Mouse (Mus musculus): ENCODE data around the gene Dbp. TPM values are rescaled to one million over a fixed set of nuclear protein-coding genes. Genes with fewer than 3 reads are reported as not detected.

Dbp gene
- total and polyA plus RNA-seq, 3 experiments: 7.9 to 11.0 (median 10.4) TPM

- Histone ChIP-seq H3K4me2 (ENCODE audit: insufficient read depth, low read depth, poor library complexity, severe bottlenecking) (no peak overlapping the region), H3K27me3 (replicated peaks) (peaks cover 8% of the 10 kb centered on the region), H3K36me3 (replicated peaks in 1 of 2; ENCODE audit: control insufficient read depth in 1 of 2, insufficient read depth in 1 of 2, low read length in 1 of 2) (no peaks in the 10 kb centered on the region), H3K79me2 (replicated peaks; ENCODE audit: control insufficient read depth, extremely low read depth, insufficient read depth, poor library complexity, severe bottlenecking) (no peaks in the 10 kb centered on the region), H3K9ac (ENCODE audit: insufficient read depth, low read depth) (no peak overlapping the region), H3K9me3 (replicated peaks; ENCODE audit: low read length) (no peaks in the 10 kb centered on the region), H3K4me3 (replicated peaks in 1 of 3; ENCODE audit: low read depth in 2 of 3, low read length in 2 of 3, poor library complexity in 1 of 3) (no peak overlapping the region), H3K4me1 (ENCODE audit: control insufficient read depth in 1 of 2, insufficient read depth in 2 of 2) (peaks cover 5 to 12% of the 10 kb centered on the region in 2 experiments), H3K27ac (ENCODE audit: insufficient read depth, low read depth) (no peak overlapping the region)
- DNase-seq (ENCODE audit: extremely low read depth): no peak
- TF ChIP-seq JUND (conservative IDR thresholded peaks at IDR 0.05; ENCODE audit: low read depth, low read length) (no peak), SIN3A (IDR thresholded peaks at IDR 0.05; ENCODE audit: low read length) (no peak), TBP (conservative IDR thresholded peaks at IDR 0.05; ENCODE audit: low read depth, low read length) (no peak), TCF12 (IDR thresholded peaks at IDR 0.05; ENCODE audit: low read depth, low read length) (no peak), GABPA (IDR thresholded peaks at IDR 0.05; ENCODE audit: insufficient replicate concordance, low read depth, low read length) (no peak), RCOR1 (conservative IDR thresholded peaks at IDR 0.05; ENCODE audit: low read depth, low read length) (no peak), UBTF (IDR thresholded peaks at IDR 0.05; ENCODE audit: low read depth, low read length) (no peak), CHD2 (IDR thresholded peaks at IDR 0.05; ENCODE audit: low read length) (no peak), POLR2A (IDR thresholded peaks at IDR 0.05; ENCODE audit: low read depth, low read length) (no peak), POLR2AphosphoS2 (IDR thresholded peaks at IDR 0.05; ENCODE audit: low read depth, low read length) (no peak), MXI1 (IDR thresholded peaks at IDR 0.05; ENCODE audit: low read depth, low read length) (no peak), ETS1 (conservative IDR thresholded peaks at IDR 0.05; ENCODE audit: low read depth, low read length) (no peak), CHD1 (IDR thresholded peaks at IDR 0.05; ENCODE audit: low read depth, low read length) (no peak), ZC3H11A (IDR thresholded peaks at IDR 0.05; ENCODE audit: low read depth, low read length) (no peak), ELF1 (IDR thresholded peaks at IDR 0.05; ENCODE audit: low read depth, low read length) (no peak), CTCF (conservative IDR thresholded peaks at IDR 0.05 in 1 of 2, IDR thresholded peaks at IDR 0.05 in 1 of 2; ENCODE audit: low read depth in 2 of 2, low read length in 2 of 2) (no peak)
- dilution Hi-C loops (cut with MboI; ENCODE audit: extremely low pct_ligation_motif_present, extremely low pct_unique_long_range_greater_than_20kb, low sequenced_read_pairs): no loop called here
- in situ Hi-C loops (cut with MboI; ENCODE audit: low pct_ligation_motif_present, low pct_unique_long_range_greater_than_20kb, low sequenced_read_pairs): loop anchor here (5.0 to 10.0 kb wide), 3 partner anchors 62 to 265 kb away; partner anchors contain the start of genes Ccdc114 and Emp3
These were observed 34.9 kb downstream of the Dbp start for GRCm38 (mm10) chr7:45739820-45740219.

- H3K27me3 ChIP-seq (replicated peaks): peaks cover 10% of the 10 kb centered on the region
- H3K9ac ChIP-seq (ENCODE audit: insufficient read depth, low read depth): no peak overlapping the region
- TF ChIP-seq MAZ (IDR thresholded peaks at IDR 0.05; ENCODE audit: low read depth, low read length): no peak
- no peak for TF ChIP-seq JUND (conservative IDR thresholded peaks at IDR 0.05; ENCODE audit: low read depth, low read length)
- TF ChIP-seq MAFK (IDR thresholded peaks at IDR 0.05; ENCODE audit: insufficient replicate concordance, low read length): no peak
- no peak for TF ChIP-seq CHD2 (IDR thresholded peaks at IDR 0.05; ENCODE audit: low read length)
- no peak for TF ChIP-seq HCFC1 (IDR thresholded peaks at IDR 0.05; ENCODE audit: low read depth, low read length)
- no peak for TF ChIP-seq SIN3A (IDR thresholded peaks at IDR 0.05; ENCODE audit: low read length)
- no peak for TF ChIP-seq POLR2A (IDR thresholded peaks at IDR 0.05; ENCODE audit: low read depth, low read length)
- no peak for TF ChIP-seq MXI1 (IDR thresholded peaks at IDR 0.05; ENCODE audit: low read depth, low read length)
- no peak for TF ChIP-seq JUN (IDR thresholded peaks at IDR 0.05; ENCODE audit: insufficient read depth, low read depth, low read length)
- no peak for TF ChIP-seq MEF2A (IDR thresholded peaks at IDR 0.05; ENCODE audit: borderline replicate concordance, low read depth, low read length)
- TF ChIP-seq RCOR1 (conservative IDR thresholded peaks at IDR 0.05; ENCODE audit: low read depth, low read length): no peak
- no peak for TF ChIP-seq MAX (IDR thresholded peaks at IDR 0.05; ENCODE audit: low read length)
- TF ChIP-seq BHLHE40 (IDR thresholded peaks at IDR 0.05; ENCODE audit: low read depth, low read length): no peak
- no peak for TF ChIP-seq UBTF (IDR thresholded peaks at IDR 0.05; ENCODE audit: low read depth, low read length)
- TF ChIP-seq GABPA (IDR thresholded peaks at IDR 0.05; ENCODE audit: insufficient replicate concordance, low read depth, low read length): no peak
- no peak for TF ChIP-seq PAX5 (IDR thresholded peaks at IDR 0.05; ENCODE audit: low read length)
- TF ChIP-seq CHD1 (IDR thresholded peaks at IDR 0.05; ENCODE audit: low read depth, low read length): no peak
- TF ChIP-seq ZMIZ1 (IDR thresholded peaks at IDR 0.05; ENCODE audit: low read depth, low read length): no peak
- TF ChIP-seq KAT2A (IDR thresholded peaks at IDR 0.05; ENCODE audit: insufficient replicate concordance, low read length): no peak
- H3K4me2 ChIP-seq (ENCODE audit: insufficient read depth, low read depth, poor library complexity, severe bottlenecking): no peak overlapping the region
- H3K4me3 ChIP-seq (replicated peaks in 1 of 3; ENCODE audit: low read depth in 2 of 3, low read length in 2 of 3, poor library complexity in 1 of 3): no peak overlapping the region
- DNase-seq (ENCODE audit: extremely low read depth): no peak
- no peaks in the 10 kb centered on the region for H3K9me3 ChIP-seq (replicated peaks; ENCODE audit: low read length)
- H3K79me2 ChIP-seq (replicated peaks; ENCODE audit: control insufficient read depth, extremely low read depth, insufficient read depth, poor library complexity, severe bottlenecking): no peaks in the 10 kb centered on the region
- dilution Hi-C loops (cut with MboI; ENCODE audit: extremely low pct_ligation_motif_present, extremely low pct_unique_long_range_greater_than_20kb, low sequenced_read_pairs): no loop called here
- H3K4me1 ChIP-seq (ENCODE audit: control insufficient read depth in 1 of 2, insufficient read depth in 2 of 2): peaks cover 5 to 12% of the 10 kb centered on the region in 2 experiments
- no peak overlapping the region for H3K27ac ChIP-seq (ENCODE audit: insufficient read depth, low read depth)
- in situ Hi-C loops (cut with MboI; ENCODE audit: low pct_ligation_motif_present, low pct_unique_long_range_greater_than_20kb, low sequenced_read_pairs): loop anchor here (5.0 kb wide), 1 partner anchor 61 kb away; no protein-coding TSS in a partner anchor
- no peaks in the 10 kb centered on the region for H3K36me3 ChIP-seq (replicated peaks in 1 of 2; ENCODE audit: control insufficient read depth in 1 of 2, insufficient read depth in 1 of 2, low read length in 1 of 2)
These were observed 36.4 kb downstream of the Dbp start for GRCm38 (mm10) chr7:45741308-45741707.
